Mouse (Mus musculus) liver, adult 2 months (tissue): ENCODE measurements around the gene Wnk2. TPM values are rescaled to one million over a fixed set of nuclear protein-coding genes. Genes with fewer than 3 reads are reported as not detected.

Experiments used
- DNase-seq: peaks from one replicate; pipeline ENCODE4 v3.0.0-alpha.2; 2011; ENCODE audit warnings: low read depth, low spot score; ENCODE audit errors: extremely low read depth
- H3K27ac ChIP-seq: fragments of 200-500 bp; replicated peaks from 2 replicates; pipeline ENCODE4 v1.5.1; 2012; ENCODE audit warnings: low read depth, mild to moderate bottlenecking, control low read depth, inconsistent platforms, low read length; ENCODE audit not compliant: insufficient read depth
- H3K27me3 ChIP-seq: fragments of 200-500 bp; 2 replicates; pipeline ENCODE4 v1.6.1; 2012; ENCODE audit warnings: mild to moderate bottlenecking, moderate library complexity, low read length, inconsistent platforms; ENCODE audit not compliant: control insufficient read depth, insufficient read depth
- H3K36me3 ChIP-seq: fragments of 200-500 bp; 2 replicates; pipeline ENCODE4 v1.6.1; 2012; ENCODE audit warnings: low read length, inconsistent platforms; ENCODE audit not compliant: control insufficient read depth, insufficient read depth
- H3K4me1 ChIP-seq: fragments of 200-500 bp; 2 replicates; pipeline ENCODE4 v1.6.1; 2011; ENCODE audit warnings: low read length; ENCODE audit not compliant: control insufficient read depth, insufficient read depth
- H3K4me3 ChIP-seq: fragments of 200-500 bp; 2 replicates; pipeline ENCODE4 v1.5.1; 2011; ENCODE audit warnings: low read depth, mild to moderate bottlenecking, control low read depth, low read length, moderate library complexity; ENCODE audit not compliant: insufficient read depth
- H3K79me2 ChIP-seq: fragments of 200-500 bp; 2 replicates; pipeline ENCODE4 v1.6.1; 2012; ENCODE audit warnings: inconsistent platforms, mild to moderate bottlenecking, low read length, moderate library complexity; ENCODE audit not compliant: control insufficient read depth, insufficient read depth
- H3K9ac ChIP-seq: fragments of 200-500 bp; 2 replicates; pipeline ENCODE4 v1.6.1; 2012; ENCODE audit warnings: low read depth, mild to moderate bottlenecking, control low read depth, inconsistent platforms, low read length
- CTCF ChIP-seq: fragments of 200-500 bp; IDR thresholded peaks from 2 replicates; pipeline ENCODE4 v1.5.1; 2011; ENCODE audit warnings: low read depth, low read length, control low read depth
- POLR2A ChIP-seq: fragments of 200-500 bp; IDR thresholded peaks from 2 replicates; pipeline ENCODE4 v1.6.1; 2011; ENCODE audit warnings: low read length, control low read depth; ENCODE audit not compliant: insufficient read depth; ENCODE audit errors: extremely low read depth
- WGBS: fragments of 180-500 bp; shearing (Covaris S2); methylation state at CpG from one replicate; pipeline ENCODE4 v1.1.7; 2018; 5-methylcytosine and 5-hydroxymethylcytosine counted together
- polyA plus RNA-seq: library from polyadenylated mRNA; depleted of rRNA; stranded (reverse); fragments of >200 nt; gene quantifications from 2 replicates; pipeline ENCODE4 v1.2.3, GENCODE M21; 2012
- total RNA-seq: library from RNA; depleted of rRNA; stranded (reverse); fragments of >200 nt; gene quantifications from 2 replicates; pipeline ENCODE4 v1.2.3, GENCODE M21; 2014

Wnk2 gene
- total and polyA plus RNA-seq, 2 experiments, result 0.09 to 0.15 TPM

- 68% methylated on average over 8 of the region's 8 CpGs for WGBS
- no peaks in the 10 kb centered on the region for H3K4me1 ChIP-seq
- H3K79me2 ChIP-seq, result no peaks in the 10 kb centered on the region
- no peak overlapping the region for H3K27ac ChIP-seq
- no peak overlapping the region for H3K4me3 ChIP-seq
- H3K27me3 ChIP-seq, result no peaks in the 10 kb centered on the region
- TF ChIP-seq CTCF (no peak), POLR2A (no peak)
- DNase-seq, result no peak
- H3K36me3 ChIP-seq, result no peaks in the 10 kb centered on the region
- no peak overlapping the region for H3K9ac ChIP-seq
These were observed 35.2 kb downstream of the Wnk2 start for GRCm38 (mm10) chr13:49112652-49113051.

GRCm38 (mm10) chr13:49109665-49110064 lies 38.1 kb downstream of the Wnk2 start:
- Histone ChIP-seq H3K4me3 (no peak overlapping the region), H3K36me3 (no peaks in the 10 kb centered on the region), H3K27ac (no peak overlapping the region), H3K79me2 (no peaks in the 10 kb centered on the region), H3K4me1 (no peaks in the 10 kb centered on the region), H3K9ac (no peak overlapping the region), H3K27me3 (no peaks in the 10 kb centered on the region)
- 70% methylated on average over 3 of the region's 3 CpGs for WGBS
- DNase-seq, result no peak
- TF ChIP-seq POLR2A (no peak), CTCF (no peak)

GRCm38 (mm10) chr13:49108119-49108846 lies 39.5 kb downstream of the Wnk2 start:
- WGBS, result 86% methylated on average over 8 of the region's 8 CpGs
- Histone ChIP-seq H3K27ac (no peak overlapping the region), H3K4me3 (no peak overlapping the region), H3K27me3 (no peaks in the 10 kb centered on the region), H3K79me2 (no peaks in the 10 kb centered on the region), H3K4me1 (no peaks in the 10 kb centered on the region), H3K9ac (no peak overlapping the region), H3K36me3 (no peaks in the 10 kb centered on the region)
- DNase-seq, result no peak
- TF ChIP-seq POLR2A (no peak), CTCF (no peak)

GRCm38 (mm10) chr13:49103913-49104312 lies 43.9 kb downstream of the Wnk2 start:
- Histone ChIP-seq H3K4me1 (no peaks in the 10 kb centered on the region), H3K27me3 (no peaks in the 10 kb centered on the region), H3K36me3 (no peaks in the 10 kb centered on the region), H3K27ac (no peak overlapping the region), H3K79me2 (no peaks in the 10 kb centered on the region), H3K9ac (no peak overlapping the region), H3K4me3 (no peak overlapping the region)
- DNase-seq, result no peak
- 92% methylated on average over 1 of the region's 1 CpGs for WGBS
- TF ChIP-seq CTCF, result no peak
- no peak for TF ChIP-seq POLR2A

GRCm38 (mm10) chr13:49103235-49103634 lies 44.6 kb downstream of the Wnk2 start:
- TF ChIP-seq CTCF (no peak), POLR2A (no peak)
- Histone ChIP-seq H3K36me3 (no peaks in the 10 kb centered on the region), H3K9ac (no peak overlapping the region), H3K27me3 (no peaks in the 10 kb centered on the region), H3K4me1 (no peaks in the 10 kb centered on the region), H3K4me3 (no peak overlapping the region), H3K79me2 (no peaks in the 10 kb centered on the region), H3K27ac (no peak overlapping the region)
- WGBS, result 82% methylated on average over 7 of the region's 7 CpGs
- no peak for DNase-seq

GRCm38 (mm10) chr13:49100417-49100816 lies 47.4 kb downstream of the Wnk2 start:
- Histone ChIP-seq H3K4me3 (no peak overlapping the region), H3K79me2 (no peaks in the 10 kb centered on the region), H3K4me1 (no peaks in the 10 kb centered on the region), H3K9ac (no peak overlapping the region), H3K27me3 (no peaks in the 10 kb centered on the region), H3K36me3 (no peaks in the 10 kb centered on the region), H3K27ac (no peak overlapping the region)
- WGBS, result 80% methylated on average over 1 of the region's 1 CpGs
- TF ChIP-seq POLR2A (no peak), CTCF (no peak)
- no peak for DNase-seq
